In the genomic region with DNA sequence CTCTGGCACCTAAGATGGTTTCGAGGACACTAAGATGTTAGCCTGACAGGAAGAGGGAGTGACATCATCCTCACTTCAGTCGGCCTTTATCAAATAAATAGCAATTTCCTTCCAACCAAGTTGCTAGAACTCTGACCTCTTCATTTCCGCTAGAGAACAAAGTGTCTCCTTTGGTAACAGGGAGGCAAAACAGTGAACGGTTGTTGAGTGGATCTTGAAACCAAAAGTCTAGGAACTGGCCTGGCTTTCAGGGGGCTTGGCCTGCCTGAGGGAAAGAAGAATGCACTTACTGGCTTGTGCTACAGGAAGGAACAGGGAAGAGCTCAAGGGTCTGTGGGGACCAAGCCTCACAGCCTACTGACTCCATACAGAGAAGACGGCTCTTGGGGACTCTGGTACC, we compare ENCODE assay signal across 11 mouse cellular contexts. TPM values are rescaled to one million over a fixed set of nuclear protein-coding genes. Genes with fewer than 3 reads are reported as not detected.
DNase-seq lines count a peak whose midpoint lies in the region; TF ChIP-seq lines count a peak whose summit lies in the region.
"Had no signal": no experiment of that assay in that cellular context is flagged by ENCODE, and none has a peak within 500 bp of the region (broad histone marks: within the 10 kb centered on the region; RNA-seq: fewer than 3 reads in every experiment).

No protein-coding gene starts in this region.

- no peak for TF ChIP-seq CTCF in bone marrow, adult 2 months (IDR thresholded peaks at IDR 0.05; ENCODE audit: control insufficient read depth, insufficient read depth, low read length)

- peak; percentile 25 for DNase-seq in kidney, adult 11 months
- no peak for DNase-seq in kidney, postnatal 4 days
- DNase-seq in heart, postnatal 4 days: peak; percentile 28
- peak; percentile 76 for DNase-seq in lung, postnatal 25 days (ENCODE audit: low spot score)
- DNase-seq in layer of hippocampus, adult 8-10 months (ENCODE audit: low spot score in 2 of 2): no peak
- no peak for DNase-seq in spleen, adult 18-20 months
- DNase-seq in adrenal gland, postnatal 36 days: no peak
- DNase-seq: adrenal gland, adult 2 months had no signal

- no peak overlapping the region for H3K4me3 ChIP-seq in bone marrow, adult 2 months (replicated peaks; ENCODE audit: control insufficient read depth, low read depth, low read length)
- H3K4me3 ChIP-seq: embryonic facial prominence, embryonic 15.5 days; limb, embryonic 12.5 days had no signal

- H3K27ac ChIP-seq in bone marrow, adult 2 months (ENCODE audit: control insufficient read depth, insufficient read depth, low read depth, low read length, poor library complexity): peak overlapping the region; percentile 57
- H3K27ac ChIP-seq: embryonic facial prominence, embryonic 15.5 days; limb, embryonic 12.5 days had no signal

- no peak for TF ChIP-seq POLR2A in bone marrow, adult 2 months (IDR thresholded peaks at IDR 0.05; ENCODE audit: borderline replicate concordance, control insufficient read depth, low read depth, low read length)

- 34% methylated on average over 5 of the region's 5 CpGs for WGBS in bone marrow, adult 2 months

- H3K4me1 ChIP-seq in bone marrow, adult 2 months (ENCODE audit: control insufficient read depth, insufficient read depth, low read length): peaks cover 5% of the 10 kb centered on the region; the same call in 1 of the 2 replicates
- H3K4me1 ChIP-seq: embryonic facial prominence, embryonic 15.5 days; limb, embryonic 12.5 days had no signal

RNA-seq across cellular contexts. Expression of a gene that starts 24.6 kb away (rescaled TPM):
- polyA plus RNA-seq in bone marrow, adult 2 months (2011; ENCODE audit: insufficient read depth, insufficient read length, low replicate concordance, missing spikeins): 10.1 and 17.1 TPM in 2 replicates
- 10 to 100 TPM; 41.4 to 42.6 TPM for total RNA-seq in heart, postnatal 4 days (2021)
- 10 to 100 TPM; 25.8 to 31.3 (median 28.2) TPM for total RNA-seq in layer of hippocampus, adult 8-10 months (2022)
- total RNA-seq in adrenal gland, postnatal 36 days (2021): 10 to 100 TPM; 50.2 to 60.1 TPM

RNA-seq across cellular contexts. Expression of a gene that starts 24.8 kb away (rescaled TPM):
- 13.1 and 22.5 TPM in 2 replicates for polyA plus RNA-seq in bone marrow, adult 2 months (2011; ENCODE audit: insufficient read depth, insufficient read length, low replicate concordance, missing spikeins)
- total RNA-seq in heart, postnatal 4 days (2021): 10 to 100 TPM; 30.5 to 31.3 TPM
- 10 to 100 TPM; 36.8 to 47.7 (median 44.6) TPM for total RNA-seq in layer of hippocampus, adult 8-10 months (2022)
- 10 to 100 TPM; 44.9 to 49.9 TPM for total RNA-seq in adrenal gland, postnatal 36 days (2021)

Comparison
In these comparisons a context has a peak if more than half of its experiments do, and no peak if none do; other contexts are left out.
1. DNase-seq: peak in kidney, adult 11 months (single experiment), heart, postnatal 4 days (single experiment) and lung, postnatal 25 days (single experiment); none in kidney, postnatal 4 days (0 of 2), layer of hippocampus, adult 8-10 months (0 of 2), spleen, adult 18-20 months (0 of 2) and adrenal gland, postnatal 36 days (0 of 2).